Mouse (Mus musculus) bone marrow macrophage, adult 2 months (primary cell): ENCODE data around the gene Eif3d.

Experiments used
- CTCF ChIP-seq: IDR thresholded peaks from 2 replicates; pipeline ENCODE4 v1.5.1; 2012; ENCODE audit warnings: low read depth, mild to moderate bottlenecking, low read length, moderate library complexity
- POLR2A ChIP-seq: IDR thresholded peaks from 2 replicates; pipeline ENCODE4 v1.6.1; 2012; ENCODE audit warnings: mild to moderate bottlenecking, low read depth, low read length, borderline replicate concordance

DNA sequence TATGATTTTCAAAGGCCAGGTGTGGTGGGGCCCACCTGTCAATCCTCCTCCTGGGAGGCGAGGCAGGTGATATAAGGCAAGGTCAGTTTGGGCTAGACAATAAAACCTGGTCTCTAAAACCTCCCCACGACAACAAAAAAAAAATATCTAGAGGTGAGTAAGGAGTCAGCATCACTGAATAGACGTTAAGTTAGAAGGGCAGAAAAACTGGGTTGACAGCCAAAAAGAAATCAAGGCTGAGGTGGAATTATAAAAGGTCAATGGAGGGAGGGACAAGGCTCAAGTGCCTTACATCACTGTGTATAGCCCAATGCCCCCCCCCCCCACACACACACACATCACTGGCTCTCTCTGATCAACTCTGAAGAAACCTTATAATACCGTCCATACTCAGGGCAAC, 42.5 kb downstream of the Eif3d start:
- no peak for TF ChIP-seq CTCF
- TF ChIP-seq POLR2A: no peak
